Mouse (Mus musculus): ENCODE measurements around the gene Hist2h4.

- TF ChIP-seq CTCF (IDR thresholded peaks at IDR 0.05; ENCODE audit: extremely low read depth, insufficient read depth, low read length), result no peak
- no peak for TF ChIP-seq POLR2A (IDR thresholded peaks at IDR 0.05; ENCODE audit: extremely low read depth, insufficient read depth, low read length)
These were observed 12.2 kb downstream of the Hist2h4 start for GRCm38 (mm10) chr3:96250890-96251289.
